Mouse (Mus musculus) ZHBTc4 (cell line): ENCODE data around the gene Ppm1f.
"Not testable (repeated sequence)": the region's sequence is repeated elsewhere in the genome, so short reads cannot be mapped to it uniquely, and the experiment has no call there.

ENCODE experiments used
- DNase-seq: peaks from one replicate; pipeline ENCODE4 v3.0.0-alpha.2; 2011; ENCODE audit warnings: low read depth, low spot score

Gene Ppm1f

GRCm38 (mm10) chr16:16896382-16897055, at the start of gene Ppm1f:
Gene Ppm1f, plus strand, starts transcription at chr16:16896469.
- DNase-seq, result peak; percentile 97

GRCm38 (mm10) chr16:16849196-16849595, 47.1 kb upstream of the Ppm1f start:
- peak; percentile 57 for DNase-seq

GRCm38 (mm10) chr16:16852411-16852810, 43.9 kb upstream of the Ppm1f start:
- no peak for DNase-seq

- peak; percentile 81 for DNase-seq
Measured at GRCm38 (mm10) chr16:16854836-16855235, 41.4 kb upstream of the Ppm1f start.

GRCm38 (mm10) chr16:16855541-16855940, 40.7 kb upstream of the Ppm1f start:
- no peak for DNase-seq

GRCm38 (mm10) chr16:16856054-16856453, 40.2 kb upstream of the Ppm1f start:
- not testable (repeated sequence) for DNase-seq

GRCm38 (mm10) chr16:16856731-16857476, 39.4 kb upstream of the Ppm1f start:
- no peak for DNase-seq

- DNase-seq, result no peak
Measured at GRCm38 (mm10) chr16:16862288-16862687, 34.0 kb upstream of the Ppm1f start.

GRCm38 (mm10) chr16:16863978-16864377, 32.3 kb upstream of the Ppm1f start, which contains the start of gene Igll1:
Gene Igll1, minus strand, starts transcription at chr16:16863985.
- DNase-seq, result no peak

- DNase-seq, result no peak
Measured at GRCm38 (mm10) chr16:16865217-16865616, 31.1 kb upstream of the Ppm1f start.

GRCm38 (mm10) chr16:16865696-16866561, 30.3 kb upstream of the Ppm1f start:
- DNase-seq, result peak; percentile 98

GRCm38 (mm10) chr16:16870241-16870616, 26.0 kb upstream of the Ppm1f start:
- DNase-seq, result no peak

- peak; percentile 98 for DNase-seq
Measured at GRCm38 (mm10) chr16:16870617-16871331, 25.5 kb upstream of the Ppm1f start, which contains the start of the genes Top3b and Vpreb1. Gene Top3b, plus strand, starts transcription at chr16:16870736. Gene Vpreb1, minus strand, starts transcription at chr16:16870843.

- DNase-seq, result no peak
Measured at GRCm38 (mm10) chr16:16879025-16879424, 17.2 kb upstream of the Ppm1f start.

GRCm38 (mm10) chr16:16888341-16888740, 7.9 kb upstream of the Ppm1f start:
- no peak for DNase-seq

- DNase-seq, result no peak
Measured at GRCm38 (mm10) chr16:16892366-16892765, 3.9 kb upstream of the Ppm1f start.

GRCm38 (mm10) chr16:16896015-16896381, 271 bp upstream of the Ppm1f start:
- DNase-seq, result no peak

GRCm38 (mm10) chr16:16897056-16897584, 851 bp downstream of the Ppm1f start:
- DNase-seq, result no peak

GRCm38 (mm10) chr16:16902329-16902728, 6.1 kb downstream of the Ppm1f start:
- no peak for DNase-seq

GRCm38 (mm10) chr16:16903188-16903587, 6.9 kb downstream of the Ppm1f start:
- no peak for DNase-seq

GRCm38 (mm10) chr16:16907799-16908198, 11.5 kb downstream of the Ppm1f start:
- peak; percentile 72 for DNase-seq
